Comparison of ENCODE assay signal across 26 mouse cellular contexts in genomic region chr12:31836211-31836610, GRCm38 (mm10).
"Had no signal": no experiment of that assay in that cellular context is flagged by ENCODE, and none has a peak within 500 bp of the region (broad histone marks: within the 10 kb centered on the region; RNA-seq: fewer than 3 reads in every experiment).

No protein-coding gene starts in this region.

- H3K27me3 ChIP-seq: heart, embryonic 13.5 days; heart, embryonic 15.5 days; hindbrain, embryonic 13.5 days; hindbrain, embryonic 15.5 days; kidney, embryonic 15.5 days; limb, embryonic 12.5 days; liver, embryonic 13.5 days; liver, embryonic 15.5 days had no signal

- H3K9me3 ChIP-seq: heart, embryonic 13.5 days; heart, embryonic 15.5 days; hindbrain, embryonic 13.5 days; hindbrain, embryonic 15.5 days; kidney, embryonic 15.5 days; limb, embryonic 10.5 days; limb, embryonic 12.5 days; liver, embryonic 13.5 days; liver, embryonic 15.5 days had no signal

- H3K36me3 ChIP-seq: heart, embryonic 15.5 days; hindbrain, embryonic 13.5 days; kidney, embryonic 15.5 days; limb, embryonic 10.5 days; liver, embryonic 13.5 days; liver, embryonic 15.5 days had no signal

- H3K9ac ChIP-seq: heart, embryonic 13.5 days; heart, embryonic 15.5 days; hindbrain, embryonic 13.5 days; hindbrain, embryonic 15.5 days; kidney, embryonic 15.5 days; limb, embryonic 12.5 days; liver, embryonic 13.5 days; liver, embryonic 15.5 days had no signal

- H3K4me1 ChIP-seq: heart, embryonic 15.5 days; hindbrain, embryonic 15.5 days; kidney, embryonic 15.5 days; limb, embryonic 10.5 days; limb, embryonic 12.5 days; liver, embryonic 13.5 days; liver, embryonic 15.5 days had no signal

- H3K4me3 ChIP-seq: heart, embryonic 13.5 days; heart, embryonic 15.5 days; hindbrain, embryonic 13.5 days; hindbrain, embryonic 15.5 days; kidney, embryonic 15.5 days; limb, embryonic 10.5 days; limb, embryonic 12.5 days; liver, embryonic 13.5 days; liver, embryonic 15.5 days had no signal

- DNase-seq: gastrocnemius, postnatal 14 days; heart, adult 18-20 months; heart, postnatal 14 days; heart, postnatal 36 days; kidney, adult 11 months; kidney, adult 2 months; kidney, adult 9 months; kidney, postnatal 14 days; kidney, postnatal 36 days; layer of hippocampus, adult 9-11 months; layer of hippocampus, postnatal 36 days; liver; liver, embryonic 13.5 days had no signal

- H3K27ac ChIP-seq: heart, embryonic 13.5 days; heart, embryonic 15.5 days; hindbrain, embryonic 13.5 days; hindbrain, embryonic 15.5 days; hindbrain, postnatal 0 days; kidney, embryonic 15.5 days; kidney, postnatal 0 days; limb, embryonic 10.5 days; limb, embryonic 12.5 days; liver, embryonic 13.5 days; liver, embryonic 15.5 days had no signal

- ATAC-seq: hindbrain, postnatal 0 days; intestine, embryonic 16.5 days had no signal

- H3K4me2 ChIP-seq: heart, embryonic 11.5 days; heart, embryonic 13.5 days; heart, embryonic 15.5 days; hindbrain, embryonic 13.5 days; hindbrain, embryonic 15.5 days; kidney, embryonic 15.5 days; limb, embryonic 12.5 days; liver, embryonic 11.5 days; liver, embryonic 13.5 days; liver, embryonic 15.5 days had no signal
